Mouse (Mus musculus): Measurements from ENCODE around the gene D5Ertd579e. TPM values are rescaled to one million over a fixed set of nuclear protein-coding genes. Genes with fewer than 3 reads are reported as not detected.

Gene D5Ertd579e
- total RNA-seq, 2 experiments from 2014 or later: 89.0 to 98.6 TPM

DNA sequence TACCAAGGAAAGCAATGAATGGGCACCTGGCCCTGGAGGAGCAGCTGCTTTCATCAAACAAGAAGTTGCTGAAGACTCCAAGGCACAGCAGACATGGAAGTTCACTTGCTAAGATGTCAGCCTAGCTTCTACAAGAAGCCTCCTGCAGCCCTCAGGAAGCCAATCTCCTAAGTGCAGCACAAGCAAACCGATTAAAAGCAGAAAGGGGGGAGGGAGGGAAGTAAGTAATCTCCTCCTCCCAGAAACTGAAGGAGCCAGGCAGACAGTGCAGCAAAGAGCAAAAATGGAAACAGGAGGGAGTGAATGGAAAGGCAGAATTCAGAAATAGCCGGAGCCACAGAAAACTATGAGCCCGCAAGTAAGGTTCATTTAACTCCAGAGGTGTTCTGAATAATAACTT lies 122.5 kb downstream of the D5Ertd579e start:
- DNase-seq (ENCODE audit: low spot score in 2 of 2): no peak

DNA sequence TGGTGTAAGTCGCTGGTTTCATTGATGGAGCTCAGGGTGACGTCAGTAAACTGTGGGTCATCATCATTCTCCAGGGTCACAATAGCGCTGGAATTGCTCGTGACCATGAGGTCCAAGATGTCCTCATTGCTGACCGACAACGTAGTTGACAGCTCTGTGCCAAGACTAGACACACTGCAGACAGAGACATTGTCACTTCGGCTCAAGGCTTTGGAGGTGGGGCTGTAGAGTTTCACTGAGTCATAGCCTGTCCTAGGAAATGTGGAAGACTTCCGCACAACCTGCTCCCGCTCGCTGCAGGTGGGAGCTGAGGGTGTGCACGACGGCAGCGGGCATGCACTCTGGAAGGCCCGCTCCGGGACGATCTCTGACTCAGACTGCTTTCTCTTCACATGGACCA lies 124.5 kb downstream of the D5Ertd579e start:
- DNase-seq (ENCODE audit: low spot score in 2 of 2): no peak

DNA sequence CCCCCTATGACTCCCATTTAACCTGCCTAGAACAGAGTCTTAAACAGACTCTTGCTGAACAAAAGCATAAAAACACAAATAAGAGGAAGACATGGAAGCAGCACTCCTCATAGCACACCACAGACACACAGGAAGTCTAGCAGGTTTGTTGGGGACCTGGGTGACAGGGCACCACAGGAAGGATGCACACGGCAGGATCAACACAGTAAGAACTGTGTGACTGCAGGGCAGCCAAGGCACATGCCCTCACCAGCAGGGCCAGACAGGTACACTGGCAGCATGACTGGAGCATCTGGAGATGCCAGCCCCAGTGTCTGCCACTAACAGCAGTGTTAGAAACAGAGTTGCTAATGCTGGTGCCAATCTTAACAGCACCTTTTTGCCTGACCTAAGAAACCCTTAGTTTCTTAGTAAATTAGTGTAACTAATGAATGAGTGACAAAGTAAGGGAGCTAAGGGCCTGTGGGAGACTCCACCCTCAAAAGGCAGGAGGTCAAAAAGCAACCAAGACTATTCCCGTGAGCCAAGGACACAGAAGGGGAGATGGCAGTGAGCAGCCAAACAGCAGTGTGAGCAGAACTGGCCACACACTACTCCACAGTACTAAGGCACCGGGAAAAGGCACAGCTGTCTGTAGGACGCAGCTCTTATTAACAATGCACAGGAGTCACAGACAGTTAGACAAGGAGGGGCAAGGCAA lies 125.1 kb downstream of the D5Ertd579e start:
- no peak for DNase-seq (ENCODE audit: low spot score in 2 of 2)

DNA sequence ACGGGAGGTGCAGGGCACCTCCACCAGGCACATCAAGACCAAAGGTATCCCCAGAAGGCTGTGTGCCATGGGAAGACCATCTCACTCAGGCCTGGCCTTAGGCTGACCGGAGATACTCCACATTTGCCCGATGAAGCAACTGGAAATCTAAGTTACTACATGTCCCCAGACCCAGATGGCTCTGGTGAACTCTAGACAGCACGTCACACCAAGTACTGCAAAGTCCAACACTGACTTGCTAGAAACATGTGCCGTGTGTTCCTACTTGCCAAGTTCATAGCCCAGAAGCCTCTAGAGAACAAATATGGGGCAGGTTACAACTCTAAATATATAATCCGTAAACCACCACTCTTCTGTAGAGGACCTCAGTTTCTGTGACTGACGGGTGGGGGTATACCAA lies 125.7 kb downstream of the D5Ertd579e start:
- no peak for DNase-seq (ENCODE audit: low spot score in 2 of 2)

DNA sequence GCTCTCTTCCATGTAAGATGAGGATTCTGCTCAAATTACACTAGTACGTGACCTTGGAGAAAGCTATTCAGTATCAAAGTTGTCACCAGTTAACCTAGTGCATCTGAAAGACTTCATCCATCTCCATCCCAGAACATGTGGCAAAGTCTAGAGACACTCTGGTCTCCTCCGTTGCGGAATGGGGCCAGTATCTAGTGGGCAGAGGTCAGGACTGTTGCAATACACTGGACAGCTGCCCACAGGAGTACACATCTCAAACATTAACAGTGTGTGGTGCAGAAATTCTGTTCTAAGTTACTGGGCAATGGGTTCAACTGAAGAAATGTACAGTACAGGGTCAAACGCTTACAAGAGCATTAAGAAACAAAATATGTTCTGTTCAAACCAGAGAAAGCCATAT lies 127.7 kb downstream of the D5Ertd579e start:
- DNase-seq (ENCODE audit: low spot score in 2 of 2): no peak

DNA sequence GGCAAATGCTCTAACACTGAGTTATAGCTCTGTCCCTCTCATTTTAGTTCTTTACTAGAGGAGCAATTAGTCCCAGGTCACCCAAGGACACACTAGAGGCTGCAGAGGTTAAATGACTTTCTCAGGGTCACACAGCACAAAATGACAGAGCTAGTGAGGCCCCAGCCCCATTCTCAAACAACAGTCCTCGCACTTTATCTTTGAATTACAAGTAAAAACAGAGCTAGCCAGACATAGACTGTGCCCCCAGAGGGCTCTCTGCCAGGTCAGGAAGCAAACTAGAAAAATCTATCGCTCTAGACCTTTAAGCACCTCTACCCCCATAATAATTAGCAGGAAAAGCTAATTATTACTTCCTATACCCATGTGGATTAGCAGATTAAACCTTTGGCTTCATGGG lies 128.2 kb downstream of the D5Ertd579e start:
- no peak for DNase-seq (ENCODE audit: low spot score in 2 of 2)

DNA sequence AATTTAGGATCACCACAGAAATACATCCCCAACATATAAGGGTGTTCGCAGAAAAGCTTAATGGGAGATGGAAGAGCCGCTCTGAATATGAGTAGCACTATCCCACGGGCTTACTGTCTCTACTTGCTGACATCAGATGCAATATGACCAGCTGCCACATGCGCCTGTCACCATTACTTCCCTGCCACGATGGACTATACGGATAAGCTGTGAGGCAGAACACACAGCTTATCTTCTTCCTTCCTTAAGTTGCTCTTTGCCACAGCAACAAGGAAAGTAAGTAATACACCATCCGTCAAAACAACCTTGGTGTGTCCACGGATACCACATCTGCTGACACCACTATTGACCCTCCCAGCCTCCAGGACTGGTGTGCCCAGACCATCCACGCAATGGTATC lies 131.3 kb downstream of the D5Ertd579e start:
- DNase-seq (ENCODE audit: low spot score in 2 of 2): no peak

DNA sequence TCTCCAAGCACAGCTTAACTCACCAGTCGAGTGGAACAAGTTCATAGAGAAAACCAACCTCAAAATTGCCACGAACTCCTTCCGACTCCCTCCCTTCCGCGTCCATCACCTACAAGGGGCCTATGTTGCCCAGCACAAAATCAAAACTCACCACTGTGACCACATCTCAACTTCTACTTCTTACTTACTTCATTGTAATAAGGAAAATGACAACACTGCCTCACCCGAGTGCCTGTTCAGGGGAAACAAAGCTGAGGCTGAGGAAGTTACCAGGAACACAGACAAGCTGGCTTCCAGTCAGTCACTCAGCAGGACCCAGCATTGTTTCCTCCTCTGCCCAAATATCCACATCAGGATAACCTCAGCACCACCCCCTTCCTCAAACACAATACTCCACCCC lies 132.1 kb downstream of the D5Ertd579e start:
- DNase-seq (ENCODE audit: low spot score in 2 of 2): no peak

DNA sequence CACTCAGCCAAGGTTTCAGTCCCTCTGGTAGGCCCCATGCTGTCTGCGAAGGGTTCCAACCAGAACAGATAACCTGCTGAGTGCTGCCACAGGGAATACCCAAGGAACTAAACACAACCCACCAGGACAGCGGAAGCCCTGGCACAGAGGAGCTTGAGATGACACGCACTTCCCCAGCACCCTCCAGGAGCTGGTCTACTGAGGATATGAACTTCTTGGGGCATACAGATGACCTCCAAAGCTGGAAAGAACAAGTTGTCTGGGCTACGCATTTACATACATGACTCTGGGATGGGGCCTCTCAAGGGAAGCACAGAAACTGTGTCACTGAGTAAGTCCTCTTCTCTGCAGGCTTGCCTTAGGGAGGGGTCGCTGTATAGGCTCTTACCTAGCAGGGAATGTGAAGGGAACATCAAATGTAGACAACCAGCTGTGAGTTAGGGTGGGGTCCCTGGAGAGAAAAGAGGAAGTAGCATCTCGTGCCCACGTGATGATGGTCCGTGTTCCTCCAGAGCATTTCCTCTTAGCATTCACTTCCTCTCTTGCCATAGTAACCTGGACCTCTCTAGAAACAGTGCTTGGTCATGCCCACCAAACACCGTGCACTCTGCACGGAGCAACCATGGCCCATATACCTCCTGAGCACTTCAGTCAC lies 132.9 kb downstream of the D5Ertd579e start:
- DNase-seq (ENCODE audit: low spot score in 2 of 2): no peak

DNA sequence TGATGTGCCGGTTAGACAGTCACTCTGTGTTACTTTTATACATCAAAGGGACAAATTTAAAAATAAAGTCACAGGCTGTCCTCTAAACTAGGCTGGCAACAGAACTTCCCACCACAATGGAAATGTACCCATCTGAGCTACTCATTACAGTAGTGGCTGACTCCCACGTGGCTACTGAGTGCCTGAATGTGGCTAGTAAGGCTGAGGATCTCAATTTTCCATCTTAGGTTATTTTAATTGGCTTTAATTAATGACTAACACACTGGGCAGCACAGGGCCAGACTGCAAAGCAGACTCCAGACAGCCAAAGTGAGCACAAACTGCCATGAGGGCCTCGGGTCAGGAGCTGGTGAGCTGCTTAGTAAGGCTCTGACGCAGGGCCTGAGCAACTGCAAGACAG lies 134.3 kb downstream of the D5Ertd579e start:
- DNase-seq (ENCODE audit: low spot score in 2 of 2): peak in 1 of 2 experiments; percentile 74

DNA sequence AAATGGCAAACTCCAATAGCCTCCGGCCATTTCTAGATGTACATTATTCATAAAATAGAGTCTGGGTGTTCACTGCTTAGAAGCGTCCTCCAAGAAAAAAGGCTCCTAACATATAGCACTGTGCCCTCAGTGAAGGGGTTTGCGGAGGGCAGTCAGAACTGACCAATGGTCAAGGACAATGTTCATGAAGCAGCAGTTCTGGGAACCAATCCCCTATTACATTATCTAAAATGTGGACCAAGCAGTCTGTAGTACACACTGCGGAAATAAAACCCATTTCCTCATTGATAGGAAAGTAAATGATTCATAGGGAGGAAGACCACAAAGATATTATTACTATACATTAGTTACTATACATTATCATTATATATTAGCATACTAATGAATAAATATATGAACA lies 135.3 kb downstream of the D5Ertd579e start:
- DNase-seq (ENCODE audit: low spot score in 2 of 2): no peak

DNA sequence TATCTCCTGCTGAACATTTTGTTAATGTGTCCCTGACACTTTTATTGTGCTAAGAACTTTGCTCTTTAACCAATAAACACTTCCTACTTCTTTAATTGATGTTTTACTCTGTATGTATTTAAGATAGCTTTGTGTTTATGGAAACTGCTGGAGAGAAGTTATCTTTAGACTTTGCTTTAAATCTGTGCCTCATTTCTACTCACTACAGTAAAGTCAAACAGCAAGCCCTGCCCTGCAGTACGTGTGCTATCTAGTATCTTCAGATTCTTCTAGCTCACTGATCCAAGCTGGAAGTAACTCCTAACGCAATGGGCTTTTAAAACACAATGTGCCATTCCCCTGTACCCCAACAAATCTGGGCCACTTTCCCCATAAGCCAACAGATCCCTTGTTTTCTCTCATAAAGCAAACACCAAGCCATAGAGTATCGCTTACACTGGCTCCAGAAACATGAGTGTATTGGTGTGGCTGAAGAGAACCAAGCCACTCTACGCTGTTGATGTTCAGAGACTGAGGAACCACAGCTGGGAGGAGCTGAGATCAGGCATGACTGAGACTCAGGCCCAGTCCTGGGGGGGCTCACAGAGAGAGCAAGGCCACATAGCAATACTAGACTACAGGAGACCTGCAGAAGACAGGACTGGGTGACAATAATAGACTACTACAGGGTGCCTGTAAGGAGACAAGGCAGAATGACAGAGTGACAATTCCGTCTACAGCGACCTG lies 136.2 kb downstream of the D5Ertd579e start:
- DNase-seq (ENCODE audit: low spot score in 2 of 2): no peak

DNA sequence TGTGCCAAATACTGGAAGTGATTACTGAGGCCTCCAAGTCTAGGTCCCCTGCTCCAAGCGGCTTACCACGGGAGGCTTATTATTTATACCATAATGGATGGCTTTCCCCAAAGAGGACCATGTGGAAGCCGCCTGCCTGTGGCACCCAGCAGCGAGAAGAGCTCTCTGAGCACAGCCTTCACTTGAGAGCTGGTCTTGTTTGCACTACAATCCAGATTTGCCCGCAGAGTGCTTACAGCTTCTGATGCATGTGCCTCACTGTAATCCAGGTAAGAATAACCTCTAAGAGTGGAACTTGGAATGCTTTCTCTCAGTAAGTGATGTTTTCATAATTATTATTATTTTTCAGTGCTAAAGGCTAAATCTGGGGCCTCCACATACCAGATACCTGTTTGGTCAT lies 136.7 kb downstream of the D5Ertd579e start:
- no peak for DNase-seq (ENCODE audit: low spot score in 2 of 2)

DNA sequence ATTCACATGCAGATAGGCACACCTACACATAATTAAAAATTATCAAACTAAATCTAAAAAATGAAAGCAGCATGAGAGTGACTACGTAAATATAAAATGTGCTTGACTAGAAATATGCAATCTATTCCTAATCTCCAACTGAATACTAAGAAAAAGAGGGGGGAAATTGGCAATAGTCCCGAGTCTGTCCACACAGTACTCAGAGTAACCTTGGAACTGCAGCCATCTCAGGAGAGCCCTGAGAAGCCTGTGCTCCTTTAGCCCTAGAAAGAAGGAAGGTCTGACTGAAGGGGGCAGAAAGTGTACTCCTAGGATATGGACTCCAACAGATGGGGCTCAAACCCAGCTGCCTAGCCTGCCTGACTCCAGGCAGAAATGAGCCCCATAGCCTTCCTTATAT lies 137.3 kb downstream of the D5Ertd579e start:
- no peak for DNase-seq (ENCODE audit: low spot score in 2 of 2)

DNA sequence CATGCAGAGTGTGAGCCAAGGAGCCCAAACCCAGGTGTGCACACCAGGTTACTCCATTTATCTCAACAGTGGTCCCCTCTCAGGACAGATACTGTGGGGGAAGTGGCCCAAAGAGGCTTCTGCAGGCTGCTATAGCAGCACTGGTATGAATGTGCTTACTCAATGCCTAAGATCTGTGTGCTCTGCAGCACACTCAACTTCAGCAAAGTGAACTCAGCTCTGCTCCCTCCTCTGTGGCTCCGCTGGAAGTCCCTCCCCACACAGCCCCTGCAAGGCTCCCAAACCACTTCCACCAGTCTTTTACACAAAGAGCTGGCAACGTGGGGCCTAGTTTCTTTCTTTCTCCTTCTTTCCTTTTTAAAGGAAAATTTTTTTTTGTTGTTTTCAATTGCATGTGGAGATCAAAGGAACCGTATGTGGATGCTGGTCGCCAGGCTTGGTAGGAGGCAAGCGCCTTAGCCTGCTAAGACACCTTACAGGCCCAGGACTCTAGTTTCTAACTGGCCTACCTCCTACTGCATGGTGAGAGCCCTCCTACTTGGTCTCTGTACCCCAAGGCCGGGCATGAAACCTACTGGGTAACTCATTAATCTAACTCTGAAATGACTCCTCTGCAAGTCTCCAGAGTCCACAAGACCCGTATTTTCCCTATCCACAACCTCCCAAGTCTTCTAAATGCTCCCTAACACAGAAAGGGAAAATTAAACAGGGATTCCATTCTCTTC lies 138.1 kb downstream of the D5Ertd579e start:
- no peak for DNase-seq (ENCODE audit: low spot score in 2 of 2)

DNA sequence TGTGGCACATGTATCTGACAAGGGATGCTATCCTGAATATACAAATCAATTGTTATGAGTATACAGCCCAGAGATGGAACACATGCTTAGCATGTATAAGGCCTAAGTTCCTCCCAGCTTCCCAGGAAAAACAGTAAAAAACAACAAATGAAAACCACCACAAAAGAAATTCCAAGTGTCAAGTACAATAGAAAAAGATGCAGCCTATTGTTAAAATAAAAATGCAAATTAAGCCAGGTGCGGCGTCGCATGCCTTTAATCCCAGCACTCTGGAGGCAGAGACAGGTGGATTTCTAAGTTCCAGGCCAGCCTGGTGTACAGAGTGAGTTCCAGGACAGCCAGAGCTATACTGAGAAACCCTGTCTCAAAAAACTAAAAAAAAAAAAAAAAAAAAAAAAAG lies 138.9 kb downstream of the D5Ertd579e start:
- no peak for DNase-seq (ENCODE audit: low spot score in 2 of 2)

DNA sequence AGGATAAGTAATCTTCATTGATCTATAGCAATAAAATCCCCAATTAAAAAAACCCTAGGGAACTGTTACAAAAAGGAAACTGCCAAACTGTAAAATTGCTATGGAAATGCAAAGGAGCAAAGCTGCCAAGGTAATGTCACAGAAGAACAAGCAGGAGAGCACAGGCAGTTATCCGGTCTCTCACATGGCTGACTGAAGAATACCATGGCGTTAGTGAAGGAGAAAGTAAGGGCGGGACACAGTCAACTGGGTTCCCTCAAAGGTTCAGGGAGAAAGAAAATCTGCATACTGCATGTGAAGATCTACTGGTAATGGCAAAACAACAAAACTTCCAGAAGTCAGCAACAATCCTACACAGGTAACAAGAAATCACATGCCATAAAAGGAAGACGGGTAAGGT lies 139.5 kb downstream of the D5Ertd579e start:
- no peak for DNase-seq (ENCODE audit: low spot score in 2 of 2)

DNA sequence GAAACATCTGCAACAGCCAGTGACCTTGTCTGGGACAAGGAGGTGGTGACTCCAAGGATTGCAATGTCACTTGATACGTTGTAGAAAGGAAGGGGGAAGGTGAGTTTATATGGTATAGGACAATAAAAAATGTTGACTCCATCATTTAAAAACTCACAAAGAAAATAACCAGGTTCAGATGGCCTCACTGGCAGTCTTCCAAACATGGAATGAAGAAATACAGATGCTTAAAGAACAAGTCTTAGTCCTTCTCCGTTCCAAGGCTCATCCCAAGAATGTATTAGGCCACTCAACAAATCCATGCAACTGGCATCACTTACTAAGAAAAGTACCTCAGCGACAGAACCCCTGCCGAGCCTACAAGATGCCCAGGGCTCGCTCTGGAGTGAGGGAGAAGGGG lies 141.3 kb downstream of the D5Ertd579e start:
- no peak for DNase-seq (ENCODE audit: low spot score in 2 of 2)

DNA sequence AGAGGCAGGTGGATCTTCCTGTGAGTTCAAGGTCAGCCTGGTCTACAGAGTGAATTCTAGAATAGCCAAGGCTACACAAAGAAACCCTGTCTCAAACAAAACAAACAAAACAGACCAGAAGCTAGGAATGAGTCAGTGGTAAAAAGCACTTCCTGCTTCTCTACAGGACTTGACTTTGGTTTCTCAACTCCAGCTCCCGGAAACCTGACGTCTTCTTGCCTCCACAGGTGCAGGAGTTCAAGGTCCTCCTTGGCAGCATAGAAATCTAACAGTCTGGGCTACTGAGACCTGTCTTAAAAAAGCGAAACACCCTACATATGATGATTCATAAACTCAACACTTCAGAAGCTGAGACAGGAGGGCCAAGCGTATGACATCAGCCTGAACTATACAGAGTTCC lies 141.9 kb downstream of the D5Ertd579e start:
- no peak for DNase-seq (ENCODE audit: low spot score in 2 of 2)

DNA sequence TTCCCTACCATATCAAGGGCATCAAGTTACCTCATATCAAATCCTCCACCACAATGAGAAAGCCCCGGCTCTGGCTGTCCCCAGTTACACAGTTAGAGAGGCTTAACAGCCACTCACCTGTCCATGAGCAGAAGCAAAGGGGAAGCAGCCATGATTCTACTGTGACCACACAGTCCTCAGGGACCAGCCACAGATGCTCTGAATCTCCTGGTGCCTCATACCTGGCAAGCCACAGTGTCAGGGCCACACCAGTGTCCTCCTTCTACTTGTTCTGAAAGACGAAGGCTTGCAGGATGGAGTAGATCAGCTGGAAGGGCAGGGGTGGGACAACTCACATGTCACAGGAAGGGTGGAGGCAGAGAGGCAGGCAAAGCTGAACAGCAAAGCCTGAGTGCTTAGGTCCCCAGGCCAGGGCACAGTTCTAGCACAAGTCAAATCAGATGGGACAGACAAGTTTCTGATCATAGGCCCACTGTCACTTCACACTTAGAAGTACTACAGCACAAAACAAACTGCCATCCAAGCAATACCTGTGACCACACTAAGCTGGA lies 142.7 kb downstream of the D5Ertd579e start:
- DNase-seq (ENCODE audit: low spot score in 2 of 2): no peak

DNA sequence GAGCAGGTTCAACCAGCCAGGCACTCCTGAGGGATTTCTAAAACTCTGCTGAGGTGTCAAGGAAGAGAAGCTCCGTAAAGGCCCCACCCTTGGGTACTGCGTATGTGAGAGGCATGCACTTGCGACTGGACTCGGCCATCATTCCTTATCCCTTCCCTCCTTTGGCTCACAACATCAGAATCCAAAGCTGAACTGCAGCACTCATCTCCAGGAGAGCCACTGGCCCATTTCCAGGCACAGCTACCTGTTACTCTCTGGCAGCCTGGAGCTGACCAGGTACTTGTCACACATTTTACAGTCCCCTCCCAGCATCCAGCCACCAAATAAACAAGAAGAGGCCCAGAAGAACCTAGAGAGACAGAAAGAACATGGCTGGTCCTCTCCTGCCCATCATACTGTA lies 143.4 kb downstream of the D5Ertd579e start:
- no peak for DNase-seq (ENCODE audit: low spot score in 2 of 2)
